Mouse (Mus musculus) CH12F3 (cell line): ENCODE measurements around the gene Rassf3.

Experiments used
- in situ Hi-C: fragments of 300-500 bp; cut with MboI; formaldehyde crosslinking; loops from 2 replicates; pipeline ENCODE4 v1.14.3; 2020; ENCODE audit warnings: low sequenced_read_pairs

Rassf3 gene

GRCm38 (mm10) chr10:121412824-121413223 lies 63.3 kb downstream of the Rassf3 start:
- in situ Hi-C loops = loop anchor here (10.0 kb wide), 1 partner anchor 112 kb away; no protein-coding TSS in a partner anchor

GRCm38 (mm10) chr10:121411721-121412455 lies 64.3 kb downstream of the Rassf3 start:
- in situ Hi-C loops = loop anchor here (10.0 kb wide), 1 partner anchor 113 kb away; no protein-coding TSS in a partner anchor

GRCm38 (mm10) chr10:121409717-121410116 lies 66.4 kb downstream of the Rassf3 start:
- in situ Hi-C loops = loop anchor here (10.0 kb wide), 1 partner anchor 115 kb away; no protein-coding TSS in a partner anchor

GRCm38 (mm10) chr10:121403946-121404345 lies 72.2 kb downstream of the Rassf3 start:
- in situ Hi-C loops = no loop called here

GRCm38 (mm10) chr10:121403104-121403503 lies 73.0 kb downstream of the Rassf3 start:
- in situ Hi-C loops = no loop called here

- in situ Hi-C loops = no loop called here
Measured at GRCm38 (mm10) chr10:121401005-121401404, 75.1 kb downstream of the Rassf3 start.

- in situ Hi-C loops = no loop called here
Measured at GRCm38 (mm10) chr10:121398599-121398998, 77.5 kb downstream of the Rassf3 start.

- in situ Hi-C loops = no loop called here
Measured at GRCm38 (mm10) chr10:121395542-121396176, 80.5 kb downstream of the Rassf3 start.

GRCm38 (mm10) chr10:121394789-121395325 lies 81.3 kb downstream of the Rassf3 start:
- in situ Hi-C loops = no loop called here

GRCm38 (mm10) chr10:121394270-121394669 lies 81.9 kb downstream of the Rassf3 start:
- in situ Hi-C loops = no loop called here

GRCm38 (mm10) chr10:121391901-121392300 lies 84.2 kb downstream of the Rassf3 start:
- in situ Hi-C loops = no loop called here

- in situ Hi-C loops = no loop called here
Measured at GRCm38 (mm10) chr10:121390602-121391001, 85.5 kb downstream of the Rassf3 start.

- in situ Hi-C loops = no loop called here
Measured at GRCm38 (mm10) chr10:121386347-121386746, 89.8 kb downstream of the Rassf3 start.

- in situ Hi-C loops = no loop called here
Measured at GRCm38 (mm10) chr10:121385695-121386094, 90.5 kb downstream of the Rassf3 start.

GRCm38 (mm10) chr10:121384710-121385109 lies 91.4 kb downstream of the Rassf3 start:
- in situ Hi-C loops = no loop called here

GRCm38 (mm10) chr10:121381280-121381679 lies 94.9 kb downstream of the Rassf3 start:
- in situ Hi-C loops = no loop called here

- in situ Hi-C loops = no loop called here
Measured at GRCm38 (mm10) chr10:121379387-121379786, 96.8 kb downstream of the Rassf3 start.

GRCm38 (mm10) chr10:121376530-121377271 lies 99.4 kb downstream of the Rassf3 start:
- in situ Hi-C loops = no loop called here

- in situ Hi-C loops = no loop called here
Measured at GRCm38 (mm10) chr10:121375649-121376493, 100.3 kb downstream of the Rassf3 start.
